Mouse (Mus musculus): Measurements from ENCODE around the gene Epp13. TPM values are rescaled to one million over a fixed set of nuclear protein-coding genes. Genes with fewer than 3 reads are reported as not detected.

Epp13 gene
- polyA plus RNA-seq (2012; rRNA removed) = 0.35 and 0.43 TPM in 2 replicates

DNA sequence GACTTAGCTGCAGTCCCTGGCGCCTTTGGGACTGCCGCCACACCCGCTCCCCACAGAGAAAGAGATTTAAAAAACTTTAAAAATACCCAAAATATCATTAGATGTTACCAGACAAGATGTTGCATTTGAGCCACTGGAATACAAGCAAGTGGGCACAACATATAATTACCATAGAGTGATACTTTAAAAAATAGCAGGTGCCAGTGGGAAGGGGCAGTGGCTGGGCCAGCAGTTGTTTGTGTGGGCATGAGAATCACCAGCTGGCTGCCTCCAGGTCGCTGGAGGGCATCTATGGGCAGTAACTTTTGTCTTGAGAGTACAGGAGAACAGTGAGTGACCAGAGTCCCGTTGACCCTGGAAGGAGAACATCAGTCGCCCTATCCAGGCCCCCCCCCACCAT, at the start of gene Epp13:
Epp13 (plus strand) TSS at position 301 of the 400 bp plus-strand sequence.

GRCm38 (mm10) chr7:6221978-6222377, 30.5 kb upstream of the Epp13 start, which contains the start of gene Zscan5b:
TSS of gene Zscan5b (plus strand) at chr7:6222278.

GRCm38 (mm10) chr7:6285842-6286705, 33.6 kb downstream of the Epp13 start, which contains the start of gene Zfp667:
TSS of gene Zfp667 (plus strand) at chr7:6286579.

DNA sequence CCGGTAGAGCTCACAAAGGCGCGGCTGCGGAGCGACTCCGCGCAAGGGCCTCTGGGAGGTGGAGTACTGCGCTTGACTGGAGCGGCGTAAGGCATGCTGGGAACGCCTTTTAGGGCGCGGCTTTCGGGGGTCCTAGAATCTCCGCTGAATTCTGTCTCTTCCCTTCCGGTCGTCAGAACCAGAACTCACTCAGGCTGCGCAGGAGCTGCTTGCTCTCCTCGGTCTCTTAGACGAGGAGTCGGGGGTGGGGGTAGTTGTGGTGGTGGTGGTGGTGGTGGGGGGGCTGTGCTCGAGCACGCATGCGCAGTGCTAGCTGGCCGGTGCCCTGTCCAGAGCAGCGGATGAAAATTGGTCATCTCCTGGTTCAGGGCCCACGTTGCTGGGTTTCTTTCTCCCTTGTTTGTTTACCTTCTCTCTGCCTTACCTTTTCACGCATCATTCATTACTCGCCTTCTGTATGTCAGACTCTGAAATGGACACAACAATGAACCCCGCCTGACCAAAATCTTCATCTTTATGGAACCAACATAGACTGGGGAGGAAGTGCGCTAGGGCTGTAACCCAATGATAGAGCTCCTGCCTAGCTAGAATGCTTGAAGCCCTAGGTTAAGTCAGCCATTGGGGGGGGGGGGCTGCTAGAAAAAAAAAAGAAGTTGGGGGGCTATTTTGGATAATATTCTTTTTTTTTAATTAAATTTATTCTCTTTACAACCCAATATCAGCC, 78.9 kb downstream of the Epp13 start, which contains the start of gene Zfp583:
Zfp583 (minus strand) TSS at position 53 of the 724 bp plus-strand sequence.

Other genes starting within 250 kb of the Epp13 start
- not detected in 2 replicates for gene Vmn1r65, start 241.7 kb upstream of the Epp13 start, polyA plus RNA-seq (2012; rRNA removed)
- not detected in 2 replicates for gene Nlrp4c, start 207.5 kb upstream of the Epp13 start, polyA plus RNA-seq (2012; rRNA removed)
- 37.3 and 38.6 TPM in 2 replicates for gene Zfp787, start 96.7 kb upstream of the Epp13 start, polyA plus RNA-seq (2012; rRNA removed)
- 62.6 and 66.3 TPM in 2 replicates for gene Zfp444, start 80.5 kb upstream of the Epp13 start, polyA plus RNA-seq (2012; rRNA removed)
- not detected in 2 replicates for gene Galp, start 55.6 kb upstream of the Epp13 start, polyA plus RNA-seq (2012; rRNA removed)
- gene Zscan5b, start 30.4 kb upstream of the Epp13 start, polyA plus RNA-seq (2012; rRNA removed) = not detected in 2 replicates
- gene Zfp667, start 33.9 kb downstream of the Epp13 start, polyA plus RNA-seq (2012; rRNA removed) = 7.2 and 7.6 TPM in 2 replicates
- 12.9 and 13.1 TPM in 2 replicates for gene Zfp583, start 78.6 kb downstream of the Epp13 start, polyA plus RNA-seq (2012; rRNA removed)
- gene Gm3854, start 91.0 kb downstream of the Epp13 start, polyA plus RNA-seq (2012; rRNA removed) = 4.1 and 4.4 TPM in 2 replicates
- 3.8 and 4.1 TPM in 2 replicates for gene Zfp78, start 110.6 kb downstream of the Epp13 start, polyA plus RNA-seq (2012; rRNA removed)
- gene Zfp28, start 130.6 kb downstream of the Epp13 start, polyA plus RNA-seq (2012; rRNA removed) = 18.0 and 18.3 TPM in 2 replicates
- 9.1 and 10.4 TPM in 2 replicates for gene Smim17, start 146.0 kb downstream of the Epp13 start, polyA plus RNA-seq (2012; rRNA removed)
- gene Gm20715, start 157.6 kb downstream of the Epp13 start, polyA plus RNA-seq (2012; rRNA removed) = 0.31 and 0.41 TPM in 2 replicates
- gene Olfr1344, start 186.0 kb downstream of the Epp13 start, polyA plus RNA-seq (2012; rRNA removed) = 1.2 TPM in 2 replicates
- gene Olfr1336, start 203.5 kb downstream of the Epp13 start, polyA plus RNA-seq (2012; rRNA removed) = 0.04 TPM in 1 of 2 replicates, not detected in the other
- gene Olfr1346, start 214.4 kb downstream of the Epp13 start, polyA plus RNA-seq (2012; rRNA removed) = not detected in 2 replicates
- gene Olfr5, start 234.2 kb downstream of the Epp13 start, polyA plus RNA-seq (2012; rRNA removed) = 0.01 TPM in 1 of 2 replicates, not detected in the other
- not detected in 2 replicates for gene Olfr1347, start 247.0 kb downstream of the Epp13 start, polyA plus RNA-seq (2012; rRNA removed)